Mouse (Mus musculus) ovary, adult 18-20 months (tissue): ENCODE measurements around the gene 2900011O08Rik.
A peak's percentile ranks its signal among the peaks of the same experiment; 100 is the strongest.
"Not testable (repeated sequence)": the region's sequence is repeated elsewhere in the genome, so short reads cannot be mapped to it uniquely, and the experiment has no call there.

ENCODE experiments used
- DNase-seq: peaks from one replicate; pipeline ENCODE4 v3.0.0; 2022; ENCODE audit warnings: low spot score, mixed read lengths

2900011O08Rik gene

DNA sequence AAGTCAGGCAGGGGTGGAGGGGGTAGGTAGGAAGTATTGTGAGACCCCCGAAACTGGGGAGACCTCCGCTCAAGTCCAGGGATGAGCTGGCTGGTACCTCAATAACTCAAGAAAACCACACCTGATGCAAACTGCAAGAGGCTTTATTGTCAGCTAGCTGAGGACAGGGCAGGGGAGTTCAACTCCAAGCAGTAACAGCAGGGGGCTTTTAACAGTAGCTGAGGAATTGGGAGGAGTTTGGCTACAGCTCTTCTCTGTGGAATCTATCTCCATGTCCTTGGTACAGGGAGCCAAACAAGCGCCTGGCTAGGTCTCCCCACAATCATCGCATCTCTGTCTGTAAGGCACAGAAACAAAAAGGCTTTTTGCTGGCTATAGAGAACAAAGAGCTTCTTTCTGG is 80.2 kb downstream of the 2900011O08Rik start:
- DNase-seq: not testable (repeated sequence)

GRCm38 (mm10) chr16:14068701-14069100 is 82.3 kb downstream of the 2900011O08Rik start:
- DNase-seq: not testable (repeated sequence)

DNA sequence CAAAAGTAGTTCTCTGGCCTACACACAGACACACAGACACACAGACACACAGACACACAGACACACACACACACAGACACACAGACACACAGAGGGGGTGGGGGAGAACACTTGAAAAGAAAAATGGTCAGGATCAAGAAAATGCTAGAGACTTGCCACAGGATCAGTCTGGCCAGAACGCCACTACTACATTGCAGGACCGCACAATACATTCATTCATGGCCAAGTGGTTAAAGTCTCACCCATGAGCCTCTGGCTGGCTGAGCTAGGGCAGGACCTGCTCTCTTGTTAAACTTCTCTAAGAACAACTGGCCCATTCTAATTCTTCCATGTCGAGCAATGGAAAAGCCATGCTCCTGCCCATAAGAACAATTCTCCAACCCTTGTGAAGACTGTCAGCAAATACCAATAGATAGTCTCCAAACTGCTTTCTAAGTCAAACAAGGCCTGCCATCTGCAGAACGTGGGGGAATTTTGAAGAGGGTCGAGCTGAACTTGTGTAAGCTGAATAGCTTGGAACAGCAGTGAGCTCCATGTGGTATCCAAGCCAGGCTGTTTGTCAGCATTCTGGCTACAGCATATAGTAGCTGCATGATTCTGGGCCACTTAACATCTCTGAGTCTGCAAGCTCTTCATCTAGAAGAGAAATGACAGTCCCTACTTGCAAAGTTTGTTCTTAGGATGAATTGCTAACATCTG is 84.2 kb downstream of the 2900011O08Rik start:
- no peak for DNase-seq

DNA sequence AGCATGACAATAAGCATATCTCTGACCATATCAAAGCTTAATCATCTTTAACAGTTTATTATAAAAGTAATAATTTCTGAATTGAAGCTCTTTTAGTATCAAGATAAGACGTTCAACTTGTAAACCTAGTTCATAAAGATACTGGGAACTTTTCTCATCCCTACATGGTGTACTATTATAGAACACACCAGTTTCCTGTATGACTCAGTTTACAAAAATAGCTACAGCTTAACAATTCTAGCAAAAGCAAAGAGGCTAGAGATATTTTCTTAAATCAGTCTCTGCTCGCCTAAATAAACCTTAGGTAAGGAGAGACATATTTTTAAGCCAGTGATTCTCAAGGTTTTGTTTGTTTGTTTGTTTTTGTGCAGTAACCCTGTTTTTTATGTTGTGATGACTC is 96.5 kb downstream of the 2900011O08Rik start:
- DNase-seq: no peak

DNA sequence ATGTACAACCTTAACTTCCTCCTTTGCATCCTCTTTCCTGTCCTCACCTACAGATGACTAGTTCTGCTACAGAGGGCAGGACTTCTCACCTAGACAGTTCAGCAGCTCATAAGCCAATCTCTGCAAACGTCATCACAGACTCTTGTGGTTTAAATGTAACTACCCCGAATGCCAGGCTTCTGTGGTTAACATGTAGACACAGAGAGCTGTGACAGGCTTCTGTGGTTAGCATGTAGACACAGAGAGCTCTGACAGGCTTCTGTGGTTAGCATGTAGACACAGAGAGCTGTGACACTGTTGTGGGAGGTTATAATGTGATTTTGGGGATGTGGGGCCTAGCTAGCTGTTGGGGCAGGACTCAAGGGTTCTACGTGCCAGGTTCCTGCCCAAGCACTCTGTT is 101.8 kb downstream of the 2900011O08Rik start:
- DNase-seq: no peak

DNA sequence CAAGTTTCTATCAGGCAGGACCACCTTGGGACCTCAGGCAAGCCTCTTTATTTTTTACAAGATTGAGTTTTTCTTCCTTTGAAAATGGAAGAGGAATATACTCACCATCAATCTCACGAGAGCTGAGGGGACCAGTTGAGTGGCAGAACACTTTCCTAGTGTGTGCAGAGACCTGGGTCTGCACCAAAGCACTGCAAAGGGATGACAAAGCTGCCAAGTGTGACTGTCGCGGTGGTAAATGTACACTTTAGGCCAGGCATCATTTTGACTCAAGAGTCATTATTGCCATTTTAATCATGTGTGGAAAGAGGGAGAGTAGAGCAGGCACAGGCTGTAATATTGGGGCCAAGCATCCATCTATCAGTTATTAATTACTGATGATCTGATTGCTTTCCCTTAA is 102.9 kb downstream of the 2900011O08Rik start:
- no peak for DNase-seq

DNA sequence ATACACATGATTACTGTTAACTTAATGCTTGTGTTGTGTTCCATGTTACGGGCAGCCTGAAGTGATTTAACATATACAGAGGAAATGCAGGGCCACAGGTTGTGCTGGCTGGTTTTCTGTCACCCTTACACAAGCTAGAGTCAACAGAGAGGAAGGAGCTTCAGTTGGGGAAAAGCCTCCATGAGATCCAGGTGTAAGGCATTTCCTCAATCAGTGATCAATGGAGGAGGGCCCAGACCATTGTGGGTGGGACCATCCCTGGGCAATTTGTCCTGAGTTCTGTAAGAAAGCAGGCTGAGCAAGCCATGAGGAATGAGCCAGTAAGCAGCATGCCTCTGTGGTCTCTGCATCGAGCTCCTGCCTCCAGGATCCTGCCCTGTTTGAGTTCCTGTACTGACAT is 105.4 kb downstream of the 2900011O08Rik start:
- no peak for DNase-seq

DNA sequence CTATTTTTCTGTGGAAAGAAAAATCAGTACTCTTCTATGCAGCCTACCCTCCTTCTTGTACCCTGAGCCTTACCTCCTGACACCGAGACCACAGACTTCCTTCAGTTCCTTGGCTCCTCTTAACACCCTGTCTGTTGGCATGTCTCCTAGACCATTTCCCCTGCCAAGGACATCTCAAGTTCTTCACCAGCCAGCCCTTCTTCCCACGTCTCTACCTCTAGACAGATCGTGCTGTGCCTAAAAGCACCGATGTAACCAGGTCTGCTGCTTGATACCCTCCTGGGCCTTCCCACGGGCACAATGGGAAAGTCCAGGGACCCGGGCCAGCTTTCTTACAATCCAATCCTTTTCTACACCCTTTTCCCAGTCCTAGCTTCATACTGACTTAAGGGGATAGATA is 119.5 kb downstream of the 2900011O08Rik start:
- no peak for DNase-seq

DNA sequence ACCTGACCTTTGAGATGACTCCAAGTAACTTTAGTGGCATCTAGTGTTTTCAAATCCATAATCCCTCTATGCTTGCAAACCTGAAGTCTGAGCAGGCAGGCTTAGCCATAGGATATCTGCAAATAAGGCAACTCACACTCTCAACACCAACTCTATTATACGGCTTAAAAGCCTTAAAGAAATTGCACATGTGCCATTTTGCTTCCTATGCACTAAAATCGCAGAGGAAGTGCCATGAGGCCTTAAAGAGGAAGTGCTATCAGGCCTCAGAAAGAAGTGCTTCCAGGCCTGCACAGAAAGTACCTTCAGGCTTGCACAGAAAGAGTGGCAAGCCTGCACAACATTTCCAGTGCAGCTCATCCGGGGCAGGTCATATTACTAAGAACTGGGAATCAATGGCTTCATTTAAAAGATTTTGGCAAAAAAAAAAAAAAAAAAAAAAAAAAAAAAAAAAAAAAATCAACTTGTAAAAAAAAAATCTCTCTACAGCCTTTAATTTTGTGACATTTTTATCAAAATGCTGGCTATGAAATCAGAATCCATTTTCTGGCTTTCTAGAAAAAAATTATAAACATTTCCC is 123.3 kb downstream of the 2900011O08Rik start:
- DNase-seq: no peak

- DNase-seq: no peak
These were observed 124.5 kb downstream of the 2900011O08Rik start for GRCm38 (mm10) chr16:14110922-14111321.

- no peak for DNase-seq
These were observed 125.7 kb downstream of the 2900011O08Rik start for GRCm38 (mm10) chr16:14112133-14112532.

- no peak for DNase-seq
These were observed 126.3 kb downstream of the 2900011O08Rik start for GRCm38 (mm10) chr16:14112742-14113141.

- no peak for DNase-seq
These were observed 130.9 kb downstream of the 2900011O08Rik start for GRCm38 (mm10) chr16:14117299-14117698.

GRCm38 (mm10) chr16:14120941-14121340 is 134.5 kb downstream of the 2900011O08Rik start:
- DNase-seq: no peak

DNA sequence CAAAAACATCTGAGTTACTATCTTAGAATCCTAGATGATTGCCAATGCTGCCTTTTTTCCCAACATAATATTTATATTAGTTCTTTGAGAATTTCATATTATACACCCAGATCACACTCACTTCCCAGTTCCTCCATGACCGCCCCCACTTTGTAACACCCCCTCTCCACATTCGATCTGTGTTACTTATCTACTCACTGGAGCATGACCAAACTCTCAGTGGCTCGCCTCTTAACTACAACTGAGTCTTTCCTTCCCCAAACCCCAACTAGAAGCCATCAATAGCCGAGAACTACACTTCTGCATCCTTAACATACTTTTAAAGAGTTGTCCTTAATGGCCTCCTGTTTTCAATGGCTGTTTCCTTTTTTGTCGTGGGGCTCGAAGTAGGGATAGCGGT is 135.2 kb downstream of the 2900011O08Rik start:
- DNase-seq: no peak

DNA sequence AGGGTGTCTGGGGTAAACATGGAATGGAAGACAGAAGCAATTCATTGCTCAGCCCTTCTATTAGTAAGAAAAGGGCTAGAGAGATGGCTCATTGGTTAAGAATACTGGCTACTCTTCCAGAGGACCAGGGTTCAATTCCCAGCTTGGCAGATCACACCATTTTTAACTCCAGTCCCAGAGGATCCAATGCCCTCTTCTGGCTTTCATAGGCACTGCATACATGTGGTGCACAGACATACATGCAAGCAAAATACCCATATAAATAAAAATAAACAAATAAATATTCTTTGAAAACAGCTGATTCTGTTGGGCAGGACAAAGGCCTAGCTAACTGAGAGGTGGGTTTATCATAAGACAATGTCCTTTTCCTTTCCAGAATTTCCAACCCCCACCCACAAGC is 136.2 kb downstream of the 2900011O08Rik start:
- DNase-seq: no peak

DNA sequence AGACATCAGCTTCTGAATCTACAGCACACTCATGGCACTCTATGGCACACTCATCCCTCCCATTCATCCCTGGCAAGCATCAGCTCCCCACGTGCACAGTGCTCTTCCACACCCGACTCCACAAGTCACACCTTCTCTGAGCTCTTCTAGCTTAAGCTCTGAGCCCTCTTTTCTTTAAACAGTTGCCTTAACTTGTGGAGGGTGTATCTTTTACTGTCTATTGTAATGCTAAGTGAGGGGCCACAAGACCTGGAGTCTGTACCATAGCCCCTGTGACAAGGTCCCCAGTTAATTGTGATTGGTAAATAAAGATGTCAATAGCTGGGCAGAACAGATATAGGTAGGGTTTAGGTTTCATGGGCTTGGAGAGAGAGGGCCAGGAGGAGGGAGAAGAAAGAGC is 137.5 kb downstream of the 2900011O08Rik start:
- no peak for DNase-seq

GRCm38 (mm10) chr16:14124709-14125108 is 138.3 kb downstream of the 2900011O08Rik start:
- peak; percentile 63 for DNase-seq

GRCm38 (mm10) chr16:14125253-14125652 is 138.8 kb downstream of the 2900011O08Rik start:
- DNase-seq: no peak

GRCm38 (mm10) chr16:14128977-14129376 is 142.6 kb downstream of the 2900011O08Rik start:
- no peak for DNase-seq

GRCm38 (mm10) chr16:14130796-14131195 is 144.4 kb downstream of the 2900011O08Rik start:
- DNase-seq: no peak

DNA sequence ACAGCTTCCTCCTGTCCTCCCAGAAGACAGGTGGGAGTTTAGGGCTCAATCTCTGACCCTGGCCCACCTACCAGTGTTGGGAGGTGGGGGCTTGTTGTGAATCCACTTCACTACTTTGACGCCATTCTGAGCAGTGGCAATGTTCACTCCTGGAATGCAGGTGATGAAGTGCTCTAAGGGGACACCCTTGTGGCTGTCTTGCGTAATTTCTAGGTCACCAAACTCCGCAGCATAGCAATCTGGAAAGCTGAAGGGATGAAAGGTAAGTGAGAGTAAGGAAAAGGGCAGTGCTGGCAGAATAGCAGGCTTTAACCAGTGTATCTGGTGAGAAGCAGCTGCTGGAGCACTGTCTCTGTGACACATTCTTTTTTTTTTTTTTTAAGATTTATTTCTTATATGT is 145.0 kb downstream of the 2900011O08Rik start:
- no peak for DNase-seq

DNA sequence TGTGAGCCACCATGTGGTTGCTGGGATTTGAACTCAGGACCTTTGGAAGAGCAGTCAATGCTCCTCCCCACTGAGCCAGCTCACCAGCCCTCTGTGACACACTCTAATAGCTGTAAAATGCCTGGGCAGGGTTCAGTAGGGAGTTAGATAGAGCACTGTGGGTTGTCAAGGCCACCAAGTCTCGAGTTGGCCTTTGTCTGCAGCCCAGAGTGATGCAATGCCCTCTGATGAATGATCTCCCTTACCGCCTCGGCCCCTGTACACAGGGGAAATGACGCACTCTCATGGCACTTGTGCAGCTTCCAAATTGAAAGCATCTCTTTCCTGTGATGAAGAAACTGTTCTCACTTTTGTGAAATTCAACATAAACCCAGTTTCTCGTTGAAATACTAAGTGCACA is 145.4 kb downstream of the 2900011O08Rik start:
- DNase-seq: peak; percentile 39

GRCm38 (mm10) chr16:14135014-14135413 is 148.6 kb downstream of the 2900011O08Rik start:
- no peak for DNase-seq
